Mouse (Mus musculus): ENCODE data around the gene Cd2bp2. TPM values are rescaled to one million over a fixed set of nuclear protein-coding genes. Genes with fewer than 3 reads are reported as not detected.

The Cd2bp2 gene
- polyA plus RNA-seq, 1 experiment from 2014 or later: 88.2 TPM

DNA sequence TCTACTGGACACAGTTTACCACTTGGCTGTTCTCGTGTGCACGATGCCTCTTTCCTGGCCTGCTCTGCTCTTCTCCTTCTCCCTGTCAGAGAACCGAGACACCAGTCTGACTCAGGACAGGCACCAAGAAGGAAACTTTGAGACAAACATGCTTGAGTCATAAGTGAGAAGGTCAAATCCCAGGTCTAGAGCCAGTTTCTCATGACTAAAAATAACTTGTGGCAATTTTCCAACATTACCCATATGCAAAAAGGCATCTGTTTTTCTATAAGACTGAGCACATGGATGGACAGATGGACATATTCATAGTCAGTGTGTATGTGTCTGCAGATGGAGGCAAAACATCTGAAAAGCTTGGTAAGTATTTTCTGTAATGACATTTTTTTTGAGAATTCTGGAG lies 42.4 kb downstream of the Cd2bp2 start:
- Histone ChIP-seq H3K4me1 (replicated peaks; ENCODE audit: control insufficient read depth, insufficient read depth, low read length) (no peaks in the 10 kb centered on the region), H3K27ac (ENCODE audit: low read length) (no peak overlapping the region), H3K9me3 (ENCODE audit: control insufficient read depth, low read length) (no peaks in the 10 kb centered on the region), H3K4me2 (ENCODE audit: low read length) (no peak overlapping the region), H3K4me3 (replicated peaks; ENCODE audit: low read length) (no peak overlapping the region), H3K27me3 (replicated peaks; ENCODE audit: control insufficient read depth, insufficient read depth, low read length) (no peaks in the 10 kb centered on the region), H3K36me3 (ENCODE audit: control insufficient read depth, insufficient read depth) (no peaks in the 10 kb centered on the region), H3K9ac (replicated peaks; ENCODE audit: low read depth, low read length) (no peak overlapping the region)
- 80% methylated on average over 3 of the region's 3 CpGs for WGBS
- no peak for ATAC-seq

DNA sequence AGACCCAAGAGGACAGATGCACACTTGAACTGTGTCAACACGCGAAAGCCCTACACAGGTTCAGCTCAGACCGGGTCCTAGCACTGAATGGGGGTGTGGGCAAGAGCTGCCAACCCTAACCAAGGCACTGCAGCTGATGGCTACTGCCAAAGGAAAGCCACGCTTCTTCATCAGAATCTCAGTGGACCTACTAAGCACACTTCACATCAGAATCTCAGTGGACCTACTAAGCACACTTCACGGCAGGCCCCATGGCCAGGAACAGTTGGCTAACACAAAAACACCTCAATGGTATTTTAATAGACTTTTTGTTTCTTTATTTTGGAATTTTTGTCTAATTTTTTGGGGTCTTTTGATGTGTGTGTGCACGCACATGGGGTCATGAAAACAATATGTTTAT lies 43.4 kb downstream of the Cd2bp2 start:
- ATAC-seq: no peak
- Histone ChIP-seq H3K4me2 (ENCODE audit: low read length) (no peak overlapping the region), H3K4me3 (replicated peaks; ENCODE audit: low read length) (no peak overlapping the region), H3K27me3 (replicated peaks; ENCODE audit: control insufficient read depth, insufficient read depth, low read length) (no peaks in the 10 kb centered on the region), H3K9me3 (ENCODE audit: control insufficient read depth, low read length) (no peaks in the 10 kb centered on the region), H3K36me3 (ENCODE audit: control insufficient read depth, insufficient read depth) (no peaks in the 10 kb centered on the region), H3K9ac (replicated peaks; ENCODE audit: low read depth, low read length) (no peak overlapping the region), H3K4me1 (replicated peaks; ENCODE audit: control insufficient read depth, insufficient read depth, low read length) (no peaks in the 10 kb centered on the region), H3K27ac (ENCODE audit: low read length) (no peak overlapping the region)
- WGBS: 95% methylated on average over 6 of the region's 6 CpGs

DNA sequence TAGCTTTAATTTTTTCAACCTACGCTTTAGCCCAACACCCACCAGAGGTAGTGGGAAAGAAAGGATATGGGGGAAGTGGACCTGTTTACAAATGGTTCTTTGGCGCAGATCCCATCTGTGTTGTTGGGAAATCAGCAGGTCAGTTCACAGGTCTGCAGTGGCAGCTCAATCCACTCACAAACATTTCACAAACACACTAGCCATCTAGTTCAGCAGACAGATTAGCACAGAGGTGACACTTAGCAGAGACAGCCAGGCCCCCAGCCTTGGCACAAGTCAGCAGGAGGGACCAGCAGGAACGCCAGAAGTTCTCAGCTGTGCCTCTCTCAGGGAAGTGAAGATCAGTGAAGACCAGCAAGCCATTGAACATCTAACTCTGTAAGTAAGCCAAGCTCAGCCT lies 47.9 kb downstream of the Cd2bp2 start:
- WGBS: 76% methylated on average over 3 of the region's 3 CpGs

DNA sequence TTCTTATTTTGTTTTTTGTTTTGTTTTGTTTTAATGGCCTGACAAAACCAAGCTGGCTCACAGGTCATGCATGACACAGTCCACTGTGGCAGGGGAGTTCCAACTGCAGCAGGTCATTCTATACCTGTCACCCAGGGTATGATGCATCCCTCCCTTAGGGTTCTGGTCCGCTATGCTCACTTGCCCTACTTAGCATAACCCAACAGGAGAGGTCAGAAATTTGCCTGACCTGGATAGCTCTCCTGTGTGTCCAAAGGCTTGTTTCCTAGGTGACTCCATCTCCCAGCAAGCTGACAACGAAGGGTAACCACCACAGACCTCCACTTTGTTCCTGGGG lies 49.6 kb downstream of the Cd2bp2 start:
- Histone ChIP-seq H3K4me2 (ENCODE audit: low read length) (no peak overlapping the region), H3K4me1 (replicated peaks; ENCODE audit: control insufficient read depth, insufficient read depth, low read length) (no peaks in the 10 kb centered on the region), H3K9ac (replicated peaks; ENCODE audit: low read depth, low read length) (no peak overlapping the region), H3K9me3 (ENCODE audit: control insufficient read depth, low read length) (no peaks in the 10 kb centered on the region), H3K4me3 (replicated peaks; ENCODE audit: low read length) (no peak overlapping the region), H3K27me3 (replicated peaks; ENCODE audit: control insufficient read depth, insufficient read depth, low read length) (no peaks in the 10 kb centered on the region), H3K27ac (ENCODE audit: low read length) (no peak overlapping the region), H3K36me3 (ENCODE audit: control insufficient read depth, insufficient read depth) (no peaks in the 10 kb centered on the region)
- WGBS: 60% methylated on average over 2 of the region's 2 CpGs
- ATAC-seq: no peak

More for the DNA sequence above, 47.9 kb downstream of the Cd2bp2 start:
- no peak overlapping the region for H3K4me2 ChIP-seq (ENCODE audit: low read length)
- no peaks in the 10 kb centered on the region for H3K4me1 ChIP-seq (replicated peaks; ENCODE audit: control insufficient read depth, insufficient read depth, low read length)
- H3K36me3 ChIP-seq (ENCODE audit: control insufficient read depth, insufficient read depth): no peaks in the 10 kb centered on the region
- H3K9ac ChIP-seq (replicated peaks; ENCODE audit: low read depth, low read length): no peak overlapping the region
- no peak overlapping the region for H3K4me3 ChIP-seq (replicated peaks; ENCODE audit: low read length)
- H3K27ac ChIP-seq (ENCODE audit: low read length): no peak overlapping the region
- H3K9me3 ChIP-seq (ENCODE audit: control insufficient read depth, low read length): no peaks in the 10 kb centered on the region
- no peak for ATAC-seq
- H3K27me3 ChIP-seq (replicated peaks; ENCODE audit: control insufficient read depth, insufficient read depth, low read length): no peaks in the 10 kb centered on the region

DNA sequence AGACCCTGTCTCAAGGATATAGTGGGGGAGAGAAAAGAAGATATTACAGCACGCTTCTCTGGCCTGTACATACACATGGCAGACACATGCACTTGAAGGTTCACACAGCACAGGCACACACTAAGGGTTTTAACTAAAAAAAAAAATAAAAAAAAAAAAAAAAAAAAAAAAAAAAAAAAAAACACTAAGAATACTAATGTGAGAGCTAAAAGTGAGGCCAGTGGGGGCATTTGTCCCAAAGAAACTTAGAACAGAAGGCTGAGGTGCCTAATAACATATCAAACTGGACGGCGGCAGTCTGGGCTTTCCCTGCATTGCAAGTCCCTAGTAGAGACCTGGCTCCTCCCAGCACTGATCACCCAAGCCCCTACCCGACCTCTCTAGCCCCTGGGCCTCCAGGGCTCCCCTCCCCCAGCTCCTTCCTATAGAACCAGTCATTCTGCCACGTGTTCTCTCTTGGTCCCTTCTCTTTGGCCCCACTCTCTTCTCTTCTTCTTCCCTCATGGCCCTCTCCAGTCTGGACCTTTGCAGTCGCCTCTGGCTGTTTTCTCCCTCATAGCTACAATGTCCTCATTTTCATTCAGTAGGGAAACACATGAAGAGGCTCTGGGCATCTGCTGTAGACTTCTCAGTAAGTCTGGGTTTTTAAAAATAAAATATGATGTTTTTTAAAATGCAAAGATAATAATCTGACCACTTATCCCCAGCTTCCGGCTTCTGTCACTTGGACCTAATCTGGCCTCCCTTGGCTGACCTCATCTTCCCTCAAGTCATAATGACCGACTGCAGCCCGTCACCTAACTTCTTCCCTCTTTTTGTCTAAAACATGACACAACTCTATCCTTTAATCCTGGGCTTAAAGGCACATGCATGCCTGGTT lies 50.2 kb downstream of the Cd2bp2 start:
- ATAC-seq: no peak
- Histone ChIP-seq H3K9ac (replicated peaks; ENCODE audit: low read depth, low read length) (no peak overlapping the region), H3K4me2 (ENCODE audit: low read length) (no peak overlapping the region), H3K9me3 (ENCODE audit: control insufficient read depth, low read length) (no peaks in the 10 kb centered on the region), H3K27ac (ENCODE audit: low read length) (no peak overlapping the region), H3K36me3 (ENCODE audit: control insufficient read depth, insufficient read depth) (no peaks in the 10 kb centered on the region), H3K4me1 (replicated peaks; ENCODE audit: control insufficient read depth, insufficient read depth, low read length) (no peaks in the 10 kb centered on the region), H3K4me3 (replicated peaks; ENCODE audit: low read length) (no peak overlapping the region), H3K27me3 (replicated peaks; ENCODE audit: control insufficient read depth, insufficient read depth, low read length) (no peaks in the 10 kb centered on the region)
- WGBS: 58% methylated on average over 9 of the region's 9 CpGs

DNA sequence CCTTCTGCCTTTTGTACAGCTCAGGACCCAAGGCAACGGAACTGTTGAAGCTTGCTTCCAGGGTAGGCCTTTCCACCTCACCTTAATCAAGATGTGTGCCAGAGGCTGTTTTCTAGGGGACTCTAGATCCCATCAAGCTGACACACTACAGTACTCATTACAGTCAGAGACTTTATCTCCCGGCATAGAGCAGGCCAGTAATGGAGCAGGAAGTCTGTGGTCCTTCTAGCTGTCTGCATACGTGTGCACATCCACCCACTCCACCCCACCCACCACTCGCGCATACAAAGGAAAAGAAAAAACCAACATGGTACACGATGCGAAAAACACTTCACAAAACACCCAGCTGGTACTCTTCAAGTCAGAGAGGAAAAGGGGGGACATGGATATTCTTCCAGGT lies 51.4 kb downstream of the Cd2bp2 start:
- Histone ChIP-seq H3K27ac (ENCODE audit: low read length) (no peak overlapping the region), H3K4me1 (replicated peaks; ENCODE audit: control insufficient read depth, insufficient read depth, low read length) (no peaks in the 10 kb centered on the region), H3K9ac (replicated peaks; ENCODE audit: low read depth, low read length) (no peak overlapping the region), H3K4me2 (ENCODE audit: low read length) (no peak overlapping the region), H3K9me3 (ENCODE audit: control insufficient read depth, low read length) (no peaks in the 10 kb centered on the region), H3K4me3 (replicated peaks; ENCODE audit: low read length) (no peak overlapping the region), H3K27me3 (replicated peaks; ENCODE audit: control insufficient read depth, insufficient read depth, low read length) (no peaks in the 10 kb centered on the region), H3K36me3 (ENCODE audit: control insufficient read depth, insufficient read depth) (no peaks in the 10 kb centered on the region)
- 87% methylated on average over 7 of the region's 7 CpGs for WGBS
- ATAC-seq: no peak

DNA sequence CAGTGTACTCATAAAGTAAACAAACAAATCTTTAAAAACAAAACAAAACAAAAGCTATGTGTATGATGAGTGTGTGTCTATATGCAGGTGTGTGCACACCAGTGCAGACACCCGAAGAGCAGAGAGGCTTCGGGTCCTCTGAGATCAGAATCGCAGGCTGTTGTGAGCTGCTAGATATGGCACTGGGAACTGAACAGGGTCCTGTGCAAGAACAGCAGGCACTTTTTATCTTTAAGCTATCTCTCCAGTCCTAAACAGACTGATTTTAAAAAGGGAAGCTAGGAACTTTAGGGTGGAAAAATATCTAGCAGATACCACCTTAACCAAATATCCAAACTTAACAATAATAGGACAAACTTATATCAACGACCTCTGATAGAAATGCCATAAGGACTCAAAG lies 53.2 kb downstream of the Cd2bp2 start:
- 91% methylated on average over 4 of the region's 4 CpGs for WGBS
- H3K27ac ChIP-seq (ENCODE audit: low read length): no peak overlapping the region
- ATAC-seq: no peak
- no peaks in the 10 kb centered on the region for H3K9me3 ChIP-seq (ENCODE audit: control insufficient read depth, low read length)
- no peaks in the 10 kb centered on the region for H3K27me3 ChIP-seq (replicated peaks; ENCODE audit: control insufficient read depth, insufficient read depth, low read length)
- no peak overlapping the region for H3K9ac ChIP-seq (replicated peaks; ENCODE audit: low read depth, low read length)
- H3K36me3 ChIP-seq (ENCODE audit: control insufficient read depth, insufficient read depth): no peaks in the 10 kb centered on the region
- no peaks in the 10 kb centered on the region for H3K4me1 ChIP-seq (replicated peaks; ENCODE audit: control insufficient read depth, insufficient read depth, low read length)
- H3K4me2 ChIP-seq (ENCODE audit: low read length): no peak overlapping the region
- H3K4me3 ChIP-seq (replicated peaks; ENCODE audit: low read length): no peak overlapping the region

DNA sequence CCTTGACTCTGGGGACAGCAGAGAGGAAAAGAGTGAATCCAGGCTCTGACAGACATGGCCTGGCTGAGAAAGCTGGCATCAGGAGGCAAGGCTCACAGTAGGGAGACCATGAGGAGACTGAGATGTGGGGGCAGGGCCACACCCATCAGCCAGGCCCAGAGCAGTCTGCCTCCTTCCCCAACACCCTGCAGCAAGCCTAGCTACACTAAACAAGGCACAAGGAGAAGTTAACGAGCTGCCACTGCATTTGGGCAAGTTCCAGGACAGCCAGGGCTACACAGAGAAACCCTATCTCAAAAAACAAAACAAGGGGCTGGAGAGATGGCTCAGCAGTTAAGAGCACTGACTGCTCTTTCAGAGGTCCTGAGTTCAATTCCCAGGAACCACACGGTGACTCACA lies 53.6 kb downstream of the Cd2bp2 start:
- 37% methylated on average over 2 of the region's 2 CpGs for WGBS
- Histone ChIP-seq H3K27me3 (replicated peaks; ENCODE audit: control insufficient read depth, insufficient read depth, low read length) (no peaks in the 10 kb centered on the region), H3K4me3 (replicated peaks; ENCODE audit: low read length) (no peak overlapping the region), H3K4me1 (replicated peaks; ENCODE audit: control insufficient read depth, insufficient read depth, low read length) (no peaks in the 10 kb centered on the region), H3K9me3 (ENCODE audit: control insufficient read depth, low read length) (no peaks in the 10 kb centered on the region), H3K27ac (ENCODE audit: low read length) (no peak overlapping the region), H3K36me3 (ENCODE audit: control insufficient read depth, insufficient read depth) (no peaks in the 10 kb centered on the region), H3K9ac (replicated peaks; ENCODE audit: low read depth, low read length) (no peak overlapping the region), H3K4me2 (ENCODE audit: low read length) (no peak overlapping the region)
- ATAC-seq: no peak

Measured in forebrain, embryonic 16.5 days (tissue).